ENCODE assay signal across 21 mouse cellular contexts in genomic region chr5:64918616-64919597, GRCm38 (mm10). TPM values are rescaled to one million over a fixed set of nuclear protein-coding genes. Genes with fewer than 3 reads are reported as not detected.
DNase-seq lines count a peak whose midpoint lies in the region; ATAC-seq and TF ChIP-seq lines count a peak whose summit lies in the region.
"Had no signal": no experiment of that assay in that cellular context is flagged by ENCODE, and none has a peak within 500 bp of the region (broad histone marks: within the 10 kb centered on the region; RNA-seq: fewer than 3 reads in every experiment).

No protein-coding gene starts in this region.

- TF ChIP-seq RAD21 in CH12.LX (IDR thresholded peaks at IDR 0.05; ENCODE audit: low read depth, low read length): no peak

- ATAC-seq in inflammation-experienced regulatory T-cells, adult 6 months: peak; percentile 87
- ATAC-seq: forebrain, embryonic 15.5 days; lung, postnatal 0 days had no signal

- DNase-seq in heart, adult 11 months: peak; percentile 45
- no peak for DNase-seq in heart, postnatal 14 days
- DNase-seq in CH12.LX (ENCODE audit: extremely low read depth): peak; percentile 33
- no peak for DNase-seq in adrenal gland, adult 2 months
- no peak for DNase-seq in neural tube, embryonic 10.5 days (ENCODE audit: extremely low spot score, low spot score)
- DNase-seq in heart, postnatal 36 days: no peak
- DNase-seq: cerebellum, postnatal 10 days; gastrocnemius, postnatal 14 days; heart, adult 2 months; kidney, adult 8-10 months; kidney, postnatal 25 days; liver; right cerebral cortex, adult 18-20 months; thymus, postnatal 14 days had no signal

- no peak overlapping the region for H3K4me3 ChIP-seq in CH12.LX (replicated peaks in 1 of 3; ENCODE audit: low read depth in 2 of 3, low read length in 2 of 3, poor library complexity in 1 of 3)
- no peak overlapping the region for H3K4me3 ChIP-seq in small intestine, adult 2 months (ENCODE audit: low read depth, low read length)
- H3K4me3 ChIP-seq: embryonic facial prominence, embryonic 13.5 days; forebrain, embryonic 15.5 days; heart, adult 2 months; midbrain, embryonic 10.5 days; neural tube, embryonic 13.5 days had no signal

- no peak for TF ChIP-seq CTCF in CH12.LX (conservative IDR thresholded peaks at IDR 0.05 in 1 of 2, IDR thresholded peaks at IDR 0.05 in 1 of 2; ENCODE audit: low read depth in 2 of 2, low read length in 2 of 2)
- no peak for TF ChIP-seq CTCF in small intestine, adult 2 months (IDR thresholded peaks at IDR 0.05; ENCODE audit: extremely low read depth, insufficient read length, insufficient replicate concordance, low read depth, low read length)

- no peak overlapping the region for H3K4me2 ChIP-seq in CH12.LX (ENCODE audit: insufficient read depth, low read depth, poor library complexity, severe bottlenecking)
- H3K4me2 ChIP-seq: embryonic facial prominence, embryonic 13.5 days; forebrain, embryonic 15.5 days; neural tube, embryonic 13.5 days had no signal

- H3K4me1 ChIP-seq in CH12.LX (ENCODE audit: control insufficient read depth in 1 of 2, insufficient read depth in 2 of 2): peaks cover 5 to 25% of the 10 kb centered on the region in 2 experiments; a peak in 3 of 4 replicates
- peaks cover 13% of the 10 kb centered on the region; the same call in 1 of the 2 replicates for H3K4me1 ChIP-seq in small intestine, adult 2 months (ENCODE audit: control insufficient read depth, insufficient read depth, insufficient read length, low read length)
- H3K4me1 ChIP-seq: embryonic facial prominence, embryonic 13.5 days; forebrain, embryonic 15.5 days; midbrain, embryonic 10.5 days; neural tube, embryonic 13.5 days had no signal

- intact Hi-C loops in heart, postnatal 14 days (cut with DNase I): no loop called here
- intact Hi-C loops in heart, postnatal 36 days (cut with DNase I): no loop called here

- no peak overlapping the region for H3K9ac ChIP-seq in CH12.LX (ENCODE audit: insufficient read depth, low read depth)
- H3K9ac ChIP-seq: embryonic facial prominence, embryonic 13.5 days; forebrain, embryonic 15.5 days; neural tube, embryonic 13.5 days had no signal

- H3K27ac ChIP-seq in CH12.LX (ENCODE audit: insufficient read depth, low read depth): no peak overlapping the region
- H3K27ac ChIP-seq in small intestine, adult 2 months (ENCODE audit: insufficient read depth, low read depth, low read length): peak overlapping the region; percentile 46
- H3K27ac ChIP-seq: embryonic facial prominence, embryonic 13.5 days; forebrain, embryonic 15.5 days; heart, adult 2 months; midbrain, embryonic 10.5 days; neural tube, embryonic 13.5 days had no signal

- 75% methylated on average over 6 of the region's 6 CpGs for WGBS in small intestine, adult 2 months

- no peaks in the 10 kb centered on the region for H3K27me3 ChIP-seq in CH12.LX (replicated peaks)
- H3K27me3 ChIP-seq in small intestine, adult 2 months (ENCODE audit: control insufficient read depth, insufficient read depth, low read length): no peaks in the 10 kb centered on the region
- H3K27me3 ChIP-seq: embryonic facial prominence, embryonic 13.5 days; forebrain, embryonic 15.5 days; neural tube, embryonic 13.5 days had no signal

- no peaks in the 10 kb centered on the region for H3K79me2 ChIP-seq in CH12.LX (replicated peaks; ENCODE audit: control insufficient read depth, extremely low read depth, insufficient read depth, poor library complexity, severe bottlenecking)

- in situ Hi-C loops in CH12.LX (cut with MboI; ENCODE audit: low pct_ligation_motif_present, low pct_unique_long_range_greater_than_20kb, low sequenced_read_pairs): no loop called here

- no peaks in the 10 kb centered on the region for H3K9me3 ChIP-seq in CH12.LX (replicated peaks; ENCODE audit: low read length)

- dilution Hi-C loops in CH12.LX (cut with MboI; ENCODE audit: extremely low pct_ligation_motif_present, extremely low pct_unique_long_range_greater_than_20kb, low sequenced_read_pairs): no loop called here

- no peaks in the 10 kb centered on the region for H3K36me3 ChIP-seq in CH12.LX (replicated peaks in 1 of 2; ENCODE audit: control insufficient read depth in 1 of 2, insufficient read depth in 1 of 2, low read length in 1 of 2)
- no peaks in the 10 kb centered on the region for H3K36me3 ChIP-seq in small intestine, adult 2 months (ENCODE audit: control insufficient read depth, insufficient read depth, low read length)
- H3K36me3 ChIP-seq: embryonic facial prominence, embryonic 13.5 days; forebrain, embryonic 15.5 days; midbrain, embryonic 10.5 days; neural tube, embryonic 13.5 days had no signal

- TF ChIP-seq POLR2A in CH12.LX (IDR thresholded peaks at IDR 0.05; ENCODE audit: low read depth, low read length): no peak
- no peak for TF ChIP-seq POLR2A in small intestine, adult 2 months (IDR thresholded peaks at IDR 0.05; ENCODE audit: low read depth, low read length)

- TF ChIP-seq EP300 in CH12.LX (IDR thresholded peaks at IDR 0.05; ENCODE audit: low read length): peak; percentile 79

TF ChIP-seq in CH12.LX, 34 proteins besides CTCF, POLR2A, EP300 and RAD21:
- TF ChIP-seq JUN (IDR thresholded peaks at IDR 0.05; ENCODE audit: insufficient read depth, low read depth, low read length) (peak; percentile 50; the same call in 1 of the 2 replicates), IRF4 (IDR thresholded peaks at IDR 0.05; ENCODE audit: low read depth, low read length) (peak; percentile 80), HCFC1 (IDR thresholded peaks at IDR 0.05; ENCODE audit: low read depth, low read length) (no peak), MEF2A (IDR thresholded peaks at IDR 0.05; ENCODE audit: borderline replicate concordance, low read depth, low read length) (no peak), JUND (conservative IDR thresholded peaks at IDR 0.05; ENCODE audit: low read depth, low read length) (peak; percentile 75), E2F4 (IDR thresholded peaks at IDR 0.05; ENCODE audit: insufficient replicate concordance, low read depth, low read length) (no peak)
TF ChIP-seq in CH12.LX: peak in this region for 3.

RNA-seq across cellular contexts. Expression of gene Tlr1, which starts 14.5 kb away (rescaled TPM):
- under 1 TPM; 0.34 to 0.43 TPM for total RNA-seq in heart, postnatal 14 days (2021)
- total RNA-seq in CH12.LX (2012; rRNA removed): 4.3 and 6.4 TPM in 2 replicates
- 22.2 and 22.5 TPM in 2 replicates for total RNA-seq in CH12.LX (2014; rRNA removed)
- 21.3 and 26.5 TPM in 2 replicates for polyA plus RNA-seq in CH12.LX (2012; ENCODE audit: insufficient read length, low read depth)
- 10 to 100 TPM; 33.5 to 66.0 (median 62.2) TPM for polyA plus RNA-seq in inflammation-experienced regulatory T-cells, adult 6 months (2017; shearing (Covaris generic))
- polyA plus RNA-seq in small intestine, adult 2 months (2012; rRNA removed): 1.4 and 1.5 TPM in 2 replicates
- 1 to 10 TPM; 1.1 to 2.1 TPM for total RNA-seq in adrenal gland, adult 2 months (2021)
- polyA plus RNA-seq in adrenal gland, adult 2 months (2012; rRNA removed): 0.49 and 0.50 TPM in 2 replicates
- total RNA-seq in heart, postnatal 36 days (2021): under 1 TPM; 0.39 to 0.68 TPM

RNA-seq across cellular contexts. Expression of gene Tlr6, which starts 41.0 kb away (rescaled TPM):
- 1 to 10 TPM in 1 of 2 experiments, under 1 TPM in 1; 0.96 to 1.7 TPM for total RNA-seq in heart, postnatal 14 days (2021)
- total RNA-seq in CH12.LX (2012; rRNA removed) (0.72 and 1.0 TPM in 2 replicates), CH12.LX (2014; rRNA removed) (2.5 and 5.1 TPM in 2 replicates)
- polyA plus RNA-seq in CH12.LX (2012; ENCODE audit: insufficient read length, low read depth): 4.6 and 5.4 TPM in 2 replicates
- polyA plus RNA-seq in inflammation-experienced regulatory T-cells, adult 6 months (2017; shearing (Covaris generic)): 1 to 10 TPM; 6.5 to 9.5 (median 7.4) TPM
- 0.28 and 0.37 TPM in 2 replicates for polyA plus RNA-seq in small intestine, adult 2 months (2012; rRNA removed)
- 1 to 10 TPM in 1 of 2 experiments, under 1 TPM in 1; 0.95 to 1.7 TPM for total RNA-seq in adrenal gland, adult 2 months (2021)
- polyA plus RNA-seq in adrenal gland, adult 2 months (2012; rRNA removed): 0.41 and 0.51 TPM in 2 replicates
- total RNA-seq in heart, postnatal 36 days (2021): under 1 TPM; 0.94 to 0.98 TPM

RNA-seq across cellular contexts. Expression of gene Fam114a1, which starts 51.0 kb away (rescaled TPM):
- total RNA-seq in heart, postnatal 14 days (2021): 10 to 100 TPM; 23.5 to 24.8 TPM
- total RNA-seq in CH12.LX (2012; rRNA removed) (0.17 and 0.47 TPM in 2 replicates), CH12.LX (2014; rRNA removed) (0.12 and 0.36 TPM in 2 replicates)
- polyA plus RNA-seq in CH12.LX (2012; ENCODE audit: insufficient read length, low read depth): 0.16 and 0.27 TPM in 2 replicates
- polyA plus RNA-seq in inflammation-experienced regulatory T-cells, adult 6 months (2017; shearing (Covaris generic)): 1 to 10 TPM in 2 of 3 experiments, under 1 TPM in 1; 0.82 to 3.7 (median 3.4) TPM
- 15.4 and 18.9 TPM in 2 replicates for polyA plus RNA-seq in small intestine, adult 2 months (2012; rRNA removed)
- 10 to 100 TPM; 30.3 to 31.7 TPM for total RNA-seq in adrenal gland, adult 2 months (2021)
- polyA plus RNA-seq in adrenal gland, adult 2 months (2012; rRNA removed): 4.1 and 4.6 TPM in 2 replicates
- 10 to 100 TPM; 16.4 to 16.8 TPM for total RNA-seq in heart, postnatal 36 days (2021)

Comparison
In these comparisons a context has a peak if more than half of its experiments do, and no peak if none do; other contexts are left out.
1. DNase-seq: peak in heart, adult 11 months (single experiment) and CH12.LX (single experiment); none in heart, postnatal 14 days (0 of 2), adrenal gland, adult 2 months (single experiment), neural tube, embryonic 10.5 days (single experiment) and heart, postnatal 36 days (0 of 2).
2. RNA of gene Fam114a1, which starts 51.0 kb away (total RNA-seq): 30.3 to 31.7 TPM in adrenal gland, adult 2 months, 23.5 to 24.8 TPM in heart, postnatal 14 days and 16.4 to 16.8 TPM in heart, postnatal 36 days; 0.12 to 0.47 TPM in CH12.LX; every median in the first group is over 10 times any median in the second.